Comparison of ENCODE assay signal across 24 mouse cellular contexts in the genomic region with DNA sequence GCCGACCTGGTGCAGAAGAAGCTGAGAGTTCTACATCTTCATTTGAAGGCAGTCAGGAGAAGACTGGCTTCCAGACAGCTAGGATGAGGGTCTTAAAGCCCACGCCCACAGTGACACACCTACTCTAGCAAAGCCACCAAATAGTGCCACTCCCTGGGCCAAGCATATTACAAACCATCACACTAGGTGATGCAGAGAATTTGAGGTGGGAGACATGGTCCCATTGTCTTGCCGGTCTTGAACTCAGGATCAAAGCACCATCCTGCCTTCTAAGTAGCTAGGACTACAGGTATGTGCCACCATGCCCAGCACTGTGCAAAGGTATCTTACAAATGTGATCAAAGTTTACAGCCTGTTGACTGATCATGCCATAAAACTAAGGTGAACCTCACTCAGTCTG. TPM values are rescaled to one million over a fixed set of nuclear protein-coding genes. Genes with fewer than 3 reads are reported as not detected.
A peak's percentile ranks its signal among the peaks of the same experiment; 100 is the strongest.
DNase-seq lines count a peak whose midpoint lies in the region; ATAC-seq lines count a peak whose summit lies in the region.
"Had no signal": no experiment of that assay in that cellular context is flagged by ENCODE, and none has a peak within 500 bp of the region (broad histone marks: within the 10 kb centered on the region; RNA-seq: fewer than 3 reads in every experiment).

No protein-coding gene starts in this region.

- 85% methylated on average over 3 of the region's 3 CpGs for WGBS in intestine, embryonic 14.5 days
- 87% methylated on average over 3 of the region's 3 CpGs for WGBS in intestine, embryonic 15.5 days
- 90% methylated on average over 3 of the region's 3 CpGs for WGBS in embryonic facial prominence, embryonic 10.5 days
- 92% methylated on average over 3 of the region's 3 CpGs for WGBS in intestine, embryonic 16.5 days
- 91% methylated on average over 3 of the region's 3 CpGs for WGBS in forebrain, embryonic 11.5 days

- H3K4me2 ChIP-seq in intestine, embryonic 14.5 days (ENCODE audit: low read length), result no peak overlapping the region
- H3K4me2 ChIP-seq in intestine, embryonic 15.5 days (replicated peaks), result no peak overlapping the region
- H3K4me2 ChIP-seq in intestine, embryonic 16.5 days (ENCODE audit: low read depth, low read length), result no peak overlapping the region
- H3K4me2 ChIP-seq in forebrain, embryonic 11.5 days (ENCODE audit: low read depth, low read length, severe bottlenecking), result no peak overlapping the region
- H3K4me2 ChIP-seq: heart, embryonic 11.5 days; hindbrain, embryonic 13.5 days had no signal

- H3K9me3 ChIP-seq in intestine, embryonic 14.5 days (ENCODE audit: control insufficient read depth, low read length), result no peaks in the 10 kb centered on the region
- H3K9me3 ChIP-seq in intestine, embryonic 15.5 days, result no peaks in the 10 kb centered on the region
- no peaks in the 10 kb centered on the region for H3K9me3 ChIP-seq in embryonic facial prominence, embryonic 10.5 days
- H3K9me3 ChIP-seq in intestine, embryonic 16.5 days (ENCODE audit: control insufficient read depth, low read length), result no peaks in the 10 kb centered on the region
- no peaks in the 10 kb centered on the region for H3K9me3 ChIP-seq in forebrain, embryonic 11.5 days (ENCODE audit: control insufficient read depth, low read length)
- H3K9me3 ChIP-seq: forebrain, embryonic 10.5 days; hindbrain, embryonic 10.5 days; hindbrain, embryonic 13.5 days had no signal

- no peak overlapping the region for H3K9ac ChIP-seq in intestine, embryonic 14.5 days (ENCODE audit: low read length)
- no peak overlapping the region for H3K9ac ChIP-seq in intestine, embryonic 15.5 days
- no peak overlapping the region for H3K9ac ChIP-seq in intestine, embryonic 16.5 days (ENCODE audit: low read depth, low read length)
- H3K9ac ChIP-seq in forebrain, embryonic 11.5 days (ENCODE audit: low read length), result no peak overlapping the region
- H3K9ac ChIP-seq: forebrain, postnatal 0 days; hindbrain, embryonic 13.5 days had no signal

- H3K27ac ChIP-seq in intestine, embryonic 14.5 days (ENCODE audit: low read depth), result no peak overlapping the region
- H3K27ac ChIP-seq in intestine, embryonic 15.5 days, result no peak overlapping the region
- H3K27ac ChIP-seq in embryonic facial prominence, embryonic 10.5 days (replicated peaks), result no peak overlapping the region
- H3K27ac ChIP-seq in intestine, embryonic 16.5 days (ENCODE audit: low read length), result peak overlapping the region; percentile 28; the same call in 1 of the 2 replicates
- H3K27ac ChIP-seq in forebrain, embryonic 11.5 days (ENCODE audit: low read depth, low read length), result no peak overlapping the region
- H3K27ac ChIP-seq: forebrain, embryonic 10.5 days; gastrocnemius, adult 2 months; heart, adult 2 months; hindbrain, embryonic 10.5 days; hindbrain, embryonic 13.5 days had no signal

- no peaks in the 10 kb centered on the region for H3K27me3 ChIP-seq in intestine, embryonic 14.5 days (replicated peaks; ENCODE audit: control insufficient read depth, insufficient read depth, low read length)
- no peaks in the 10 kb centered on the region for H3K27me3 ChIP-seq in intestine, embryonic 15.5 days (replicated peaks)
- no peaks in the 10 kb centered on the region for H3K27me3 ChIP-seq in embryonic facial prominence, embryonic 10.5 days (replicated peaks; ENCODE audit: low read depth, poor library complexity, severe bottlenecking)
- H3K27me3 ChIP-seq in intestine, embryonic 16.5 days (replicated peaks; ENCODE audit: control insufficient read depth, insufficient read depth, low read length), result no peaks in the 10 kb centered on the region
- no peaks in the 10 kb centered on the region for H3K27me3 ChIP-seq in forebrain, embryonic 11.5 days (ENCODE audit: control insufficient read depth, insufficient read depth, low read length)

- H3K4me1 ChIP-seq in intestine, embryonic 14.5 days (replicated peaks; ENCODE audit: control insufficient read depth, insufficient read depth, low read length), result peaks cover 16% of the 10 kb centered on the region; the same call in 1 of the 2 replicates
- peaks cover 22% of the 10 kb centered on the region for H3K4me1 ChIP-seq in intestine, embryonic 15.5 days (replicated peaks)
- H3K4me1 ChIP-seq in embryonic facial prominence, embryonic 10.5 days, result peaks cover 28% of the 10 kb centered on the region
- peaks cover 12% of the 10 kb centered on the region for H3K4me1 ChIP-seq in intestine, embryonic 16.5 days (ENCODE audit: control insufficient read depth, insufficient read depth, low read length)
- H3K4me1 ChIP-seq in forebrain, embryonic 11.5 days (replicated peaks; ENCODE audit: control insufficient read depth, insufficient read depth, low read length), result no peaks in the 10 kb centered on the region

- peak; percentile 42 for DNase-seq in intestine, embryonic 14.5 days (ENCODE audit: low spot score)
- DNase-seq in embryonic facial prominence, embryonic 10.5 days (ENCODE audit: low spot score), result peak; percentile 2
- DNase-seq in urinary bladder, postnatal 36 days (ENCODE audit: low spot score in 2 of 2), result no peak
- DNase-seq in forebrain, embryonic 11.5 days (ENCODE audit: low spot score), result no peak
- DNase-seq: adrenal gland, adult 2 months; adrenal gland, postnatal 14 days; cerebellum, adult 11-12 months; cerebellum, adult 8-10 months; cerebellum, postnatal 10 days; cerebellum, postnatal 36 days; embryo, embryonic 11 days; forebrain, postnatal 0 days; gastrocnemius, adult 2 months; gastrocnemius, postnatal 14 days; heart, adult 2 months had no signal

- H3K36me3 ChIP-seq in intestine, embryonic 14.5 days (ENCODE audit: control insufficient read depth, insufficient read depth, low read length), result no peaks in the 10 kb centered on the region
- no peaks in the 10 kb centered on the region for H3K36me3 ChIP-seq in intestine, embryonic 15.5 days
- no peaks in the 10 kb centered on the region for H3K36me3 ChIP-seq in embryonic facial prominence, embryonic 10.5 days (replicated peaks)
- H3K36me3 ChIP-seq in intestine, embryonic 16.5 days (ENCODE audit: control insufficient read depth, insufficient read depth, low read length), result no peaks in the 10 kb centered on the region
- no peaks in the 10 kb centered on the region for H3K36me3 ChIP-seq in forebrain, embryonic 11.5 days (ENCODE audit: control insufficient read depth, insufficient read depth, low read length)
- H3K36me3 ChIP-seq: forebrain, embryonic 10.5 days; hindbrain, embryonic 10.5 days; hindbrain, embryonic 13.5 days had no signal

- ATAC-seq in intestine, embryonic 14.5 days (replicated peaks; ENCODE audit: low FRiP score, low TSS enrichment, low read depth), result no peak
- ATAC-seq in intestine, embryonic 15.5 days, result no peak
- ATAC-seq in intestine, embryonic 16.5 days, result no peak
- ATAC-seq in forebrain, embryonic 11.5 days (replicated peaks; ENCODE audit: low FRiP score), result no peak
- ATAC-seq: CD4-positive, CD25-positive, alpha-beta regulatory T cell, adult 4 months; forebrain, embryonic 14.5 days; forebrain, postnatal 0 days; hindbrain, embryonic 16.5 days had no signal

- no peak overlapping the region for H3K4me3 ChIP-seq in intestine, embryonic 14.5 days (ENCODE audit: low read depth, low read length)
- H3K4me3 ChIP-seq in intestine, embryonic 15.5 days (replicated peaks), result no peak overlapping the region
- H3K4me3 ChIP-seq in embryonic facial prominence, embryonic 10.5 days, result no peak overlapping the region
- H3K4me3 ChIP-seq in intestine, embryonic 16.5 days (ENCODE audit: low read length), result no peak overlapping the region
- no peak overlapping the region for H3K4me3 ChIP-seq in forebrain, embryonic 11.5 days (ENCODE audit: low read depth, low read length)
- H3K4me3 ChIP-seq: forebrain, embryonic 10.5 days; gastrocnemius, adult 2 months; heart, adult 2 months; hindbrain, embryonic 10.5 days; hindbrain, embryonic 13.5 days had no signal

RNA-seq across cellular contexts. Expression of a gene that starts 39.8 kb away (rescaled TPM):
- 0.13 and 0.38 TPM in 2 replicates for polyA plus RNA-seq in intestine, embryonic 14.5 days (2014; fragmentation: Nextera tagmentation; extraction: Ambion mirVana)
- polyA plus RNA-seq in intestine, embryonic 15.5 days (2015; fragmentation: Nextera tagmentation; extraction: Ambion mirVana), result 0.88 and 1.9 TPM in 2 replicates
- 0.14 TPM in 1 of 2 replicates, not detected in the other for polyA plus RNA-seq in embryonic facial prominence, embryonic 10.5 days (2016; fragmentation: Nextera tagmentation; extraction: Ambion mirVana)
- polyA plus RNA-seq in intestine, embryonic 16.5 days (2015; fragmentation: Nextera tagmentation; extraction: Ambion mirVana), result 0.98 and 1.8 TPM in 2 replicates
- 0.59 TPM in 1 of 2 replicates, not detected in the other for polyA plus RNA-seq in forebrain, embryonic 11.5 days (2014; fragmentation: Nextera tagmentation; extraction: Ambion mirVana)
- polyA plus RNA-seq: hindbrain, embryonic 10.5 days had no signal

Comparison
In these comparisons a context has a peak if more than half of its experiments do, and no peak if none do; other contexts are left out.
1. DNase-seq: peak in intestine, embryonic 14.5 days (single experiment) and embryonic facial prominence, embryonic 10.5 days (single experiment); none in urinary bladder, postnatal 36 days (0 of 2) and forebrain, embryonic 11.5 days (single experiment).